Mouse (Mus musculus) limb, embryonic 11.5 days (tissue): ENCODE measurements at regions not wholly inside any gene's neighbourhood (a gene's known extent, or its start where the extent isn't known, plus 50 kb on each side); places are given as distances from the start of the nearest gene placed in this dataset.

Source experiments
- ATAC-seq: fragments of 200-750 bp; cut with Nextera tagmentation; 2 replicates; pipeline ENCODE4 v1.8.0; 2017; ENCODE audit warnings: low read depth; ENCODE audit not compliant: insufficient number of reproducible peaks, low FRiP score, low TSS enrichment
- DNase-seq: peaks from one replicate; pipeline ENCODE4 v3.0.0-alpha.2; 2015; ENCODE audit warnings: low spot score
- H3K27ac ChIP-seq: fragments of 300-500 bp; sonication (generic); replicated peaks from 2 replicates; pipeline ENCODE4 v1.5.1; 2014; ENCODE audit warnings: low read depth, mild to moderate bottlenecking, low read length
- H3K27me3 ChIP-seq: fragments of 300-500 bp; sonication (generic); 2 replicates; pipeline ENCODE4 v1.6.1; 2014; ENCODE audit warnings: mild to moderate bottlenecking, low read length, mixed read lengths; ENCODE audit not compliant: control insufficient read depth, insufficient read depth
- H3K36me3 ChIP-seq: fragments of 300-500 bp; sonication (generic); 2 replicates; pipeline ENCODE4 v1.6.1; 2014; ENCODE audit warnings: mild to moderate bottlenecking, low read length, moderate library complexity, mixed read lengths; ENCODE audit not compliant: control insufficient read depth, insufficient read depth
- H3K4me1 ChIP-seq: fragments of 300-500 bp; sonication (generic); 2 replicates; pipeline ENCODE4 v1.6.1; 2014; ENCODE audit warnings: low read length, mixed read lengths; ENCODE audit not compliant: control insufficient read depth, insufficient read depth
- H3K4me2 ChIP-seq: fragments of 300-500 bp; sonication (generic); 2 replicates; pipeline ENCODE4 v1.6.1; 2014; ENCODE audit warnings: low read depth, mild to moderate bottlenecking, moderate library complexity; ENCODE audit not compliant: severe bottlenecking
- H3K4me3 ChIP-seq: fragments of 300-500 bp; sonication (generic); 2 replicates; pipeline ENCODE4 v1.5.1; 2014; ENCODE audit warnings: low read depth, low read length
- H3K9ac ChIP-seq: fragments of 300-500 bp; sonication (generic); 2 replicates; pipeline ENCODE4 v1.6.1; 2014; ENCODE audit warnings: mild to moderate bottlenecking, low read length
- H3K9me3 ChIP-seq: fragments of 300-500 bp; sonication (generic); 2 replicates; pipeline ENCODE4 v1.6.1; 2016; ENCODE audit warnings: low read length; ENCODE audit not compliant: control insufficient read depth
- WGBS: fragments of 180-500 bp; shearing (Covaris S2); extraction: QIAGEN DNeasy Blood & Tissue Kit; methylation state at CpG from one replicate; pipeline ENCODE4 v1.1.7; 2014; 5-methylcytosine and 5-hydroxymethylcytosine counted together

DNA sequence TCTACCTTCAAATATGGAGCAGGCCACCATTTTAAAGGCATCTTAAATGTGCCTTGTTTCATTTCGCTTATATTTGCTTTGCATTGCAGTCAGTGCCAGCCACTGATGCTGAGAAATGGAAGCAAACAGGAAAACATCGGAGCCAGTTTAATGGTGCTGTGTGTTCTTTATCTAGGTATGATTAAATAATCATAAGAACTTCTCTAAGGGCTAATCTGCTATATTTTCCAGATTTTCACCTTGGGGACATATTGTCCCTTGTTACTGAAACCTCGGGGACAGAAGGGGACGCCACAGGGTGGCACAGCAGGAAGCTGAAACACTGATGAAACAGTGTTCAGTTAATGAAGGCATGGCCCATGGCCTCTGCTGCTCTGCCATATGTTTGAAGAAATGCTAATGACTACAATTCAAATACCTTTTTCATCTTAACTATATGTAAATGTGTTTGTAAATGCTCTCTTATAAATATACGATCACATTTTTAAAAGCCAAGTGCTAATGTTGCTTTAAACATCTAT lies 562.6 kb downstream of the Etv1 start:
- Histone ChIP-seq H3K4me2 (no peak overlapping the region), H3K4me1 (no peaks in the 10 kb centered on the region), H3K9me3 (no peaks in the 10 kb centered on the region), H3K4me3 (no peak overlapping the region), H3K9ac (no peak overlapping the region), H3K27ac (no peak overlapping the region), H3K36me3 (no peaks in the 10 kb centered on the region), H3K27me3 (no peaks in the 10 kb centered on the region)
- DNase-seq (no peak), ATAC-seq (no peak)
- 76% methylated on average over 5 of the region's 5 CpGs for WGBS

DNA sequence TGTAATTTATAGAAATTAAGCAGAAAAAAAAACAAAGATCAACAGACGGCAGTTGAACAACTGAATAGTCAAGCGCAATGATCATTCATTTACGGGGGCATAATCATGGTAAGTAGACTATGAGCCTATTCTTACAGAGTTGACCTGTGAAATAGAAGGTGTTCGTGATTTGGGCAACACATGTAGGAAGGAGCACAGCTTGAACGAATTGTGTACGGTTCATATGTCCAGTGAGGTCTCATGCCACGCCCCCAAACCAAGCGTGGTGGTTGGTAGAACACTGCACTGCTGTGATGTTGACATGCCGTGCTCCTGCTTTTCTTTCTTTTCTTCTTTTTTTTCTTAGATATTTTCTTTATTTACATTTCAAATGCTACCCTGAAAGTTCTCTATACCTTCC lies 563.1 kb downstream of the Etv1 start:
- H3K4me1 ChIP-seq = no peaks in the 10 kb centered on the region
- 87% methylated on average over 9 of the region's 9 CpGs for WGBS
- DNase-seq (no peak), ATAC-seq (no peak)
- H3K27me3 ChIP-seq = no peaks in the 10 kb centered on the region
- H3K4me2 ChIP-seq = no peak overlapping the region
- H3K9me3 ChIP-seq = no peaks in the 10 kb centered on the region
- H3K9ac ChIP-seq = no peak overlapping the region
- no peak overlapping the region for H3K27ac ChIP-seq
- no peaks in the 10 kb centered on the region for H3K36me3 ChIP-seq
- H3K4me3 ChIP-seq = no peak overlapping the region

GRCm38 (mm10) chr12:39371480-39372245 lies 592.5 kb downstream of the Etv1 start:
- no peak overlapping the region for H3K4me2 ChIP-seq
- H3K4me1 ChIP-seq = no peaks in the 10 kb centered on the region
- no peaks in the 10 kb centered on the region for H3K27me3 ChIP-seq
- H3K9me3 ChIP-seq = no peaks in the 10 kb centered on the region
- ATAC-seq (no peak), DNase-seq (no peak)
- H3K9ac ChIP-seq = no peak overlapping the region
- no peaks in the 10 kb centered on the region for H3K36me3 ChIP-seq
- no peak overlapping the region for H3K4me3 ChIP-seq
- no peak overlapping the region for H3K27ac ChIP-seq

GRCm38 (mm10) chr12:39373721-39374120 lies 594.5 kb downstream of the Etv1 start:
- Histone ChIP-seq H3K4me2 (no peak overlapping the region), H3K4me3 (no peak overlapping the region), H3K4me1 (no peaks in the 10 kb centered on the region), H3K9ac (no peak overlapping the region), H3K27ac (no peak overlapping the region), H3K36me3 (no peaks in the 10 kb centered on the region), H3K27me3 (no peaks in the 10 kb centered on the region), H3K9me3 (no peaks in the 10 kb centered on the region)
- no peak for ATAC-seq
- DNase-seq = no peak
- 94% methylated on average over 1 of the region's 1 CpGs for WGBS
